Mouse (Mus musculus): Measurements from ENCODE around the gene Tor1b. TPM values are rescaled to one million over a fixed set of nuclear protein-coding genes. Genes with fewer than 3 reads are reported as not detected.
"Not testable (repeated sequence)": the region's sequence is repeated elsewhere in the genome, so short reads cannot be mapped to it uniquely, and the experiment has no call there.

The Tor1b gene
- polyA plus RNA-seq (2016; fragmentation: Nextera tagmentation; extraction: Ambion mirVana), result 26.7 and 27.6 TPM in 2 replicates

DNA sequence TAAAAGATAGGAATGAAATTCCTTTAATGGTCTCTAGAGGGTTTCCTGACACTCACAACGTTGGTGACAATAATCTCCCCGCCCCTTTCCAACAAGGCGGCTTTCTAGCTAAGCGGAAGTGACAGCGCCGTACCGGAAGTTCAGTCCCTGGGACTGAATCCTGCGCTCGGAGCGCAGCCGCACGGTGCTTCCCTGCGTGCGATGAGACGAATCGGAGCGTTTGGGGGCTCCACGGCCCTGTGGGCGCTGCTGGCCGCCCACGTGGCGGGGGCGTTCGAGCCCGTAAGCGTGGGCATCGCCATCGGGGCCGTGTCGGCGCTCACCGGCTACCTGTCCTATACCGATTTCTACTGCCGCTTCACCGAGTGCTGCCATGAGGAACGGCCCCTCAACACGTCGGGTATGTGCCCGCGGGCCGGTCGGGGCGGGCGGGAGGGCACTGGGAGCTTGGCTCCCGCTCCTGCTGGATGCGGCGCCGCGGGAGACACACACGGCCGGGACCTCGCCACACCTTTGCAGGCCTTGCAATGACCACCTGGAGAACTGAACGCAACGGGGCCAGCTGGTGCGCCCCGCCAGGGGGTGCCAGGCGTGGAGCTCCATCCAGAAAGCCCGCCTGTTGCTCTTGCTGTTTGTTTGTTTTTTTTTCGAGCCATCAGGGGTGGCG, at the start of gene Tor1b:
TSS of gene Tor1b (plus strand) at position 136 of the 667 bp plus-strand sequence.
- no peaks in the 10 kb centered on the region for H3K9me3 ChIP-seq (replicated peaks)
- peak within 1 kb of the TSS; percentile 93 for H3K4me3 ChIP-seq
- H3K27ac ChIP-seq, result peak within 1 kb of the TSS; percentile 94
- DNase-seq (ENCODE audit: low spot score), result peak; percentile 92
- H3K36me3 ChIP-seq, result peaks cover 40% of the 10 kb centered on the region
- peaks cover 31% of the 10 kb centered on the region for H3K4me1 ChIP-seq
- WGBS, result under 1% methylated on average over 60 of the region's 60 CpGs
- H3K27me3 ChIP-seq (ENCODE audit: low read depth, poor library complexity, severe bottlenecking), result no peaks in the 10 kb centered on the region

DNA sequence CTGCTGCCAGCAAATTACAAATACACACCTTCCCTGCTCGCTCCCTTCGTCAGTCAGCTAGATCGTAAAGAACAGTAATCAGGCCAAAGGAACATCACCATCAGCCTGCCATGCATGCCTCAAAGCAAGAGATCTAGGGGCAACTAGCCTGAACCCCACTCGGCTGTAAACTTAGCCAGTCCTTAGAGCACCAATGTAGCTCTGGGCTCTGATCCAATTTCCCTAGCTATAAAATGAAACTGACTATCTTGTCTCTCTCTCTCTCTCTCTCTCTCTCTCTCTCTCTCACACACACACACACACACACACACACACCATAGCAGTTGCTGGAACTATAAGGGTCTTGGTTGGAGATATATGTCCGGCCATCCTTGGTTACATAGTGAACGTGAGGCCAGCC, 48.5 kb upstream of the Tor1b start:
- Histone ChIP-seq H3K9me3 (replicated peaks) (no peaks in the 10 kb centered on the region), H3K27me3 (ENCODE audit: low read depth, poor library complexity, severe bottlenecking) (peaks cover 25% of the 10 kb centered on the region), H3K4me1 (peaks cover 30% of the 10 kb centered on the region), H3K36me3 (peaks cover 3% of the 10 kb centered on the region; the same call in 1 of the 2 replicates), H3K27ac (no peak overlapping the region), H3K4me3 (no peak overlapping the region)
- DNase-seq (ENCODE audit: low spot score), result no peak
- WGBS, result 79% methylated on average over 6 of the region's 6 CpGs

GRCm38 (mm10) chr2:30904991-30905390, 47.8 kb upstream of the Tor1b start:
- Histone ChIP-seq H3K4me3 (no peak overlapping the region), H3K27me3 (ENCODE audit: low read depth, poor library complexity, severe bottlenecking) (peaks cover 25% of the 10 kb centered on the region), H3K9me3 (replicated peaks) (no peaks in the 10 kb centered on the region), H3K4me1 (peaks cover 34% of the 10 kb centered on the region), H3K27ac (no peak overlapping the region), H3K36me3 (peaks cover 3% of the 10 kb centered on the region; the same call in 1 of the 2 replicates)
- DNase-seq (ENCODE audit: low spot score), result no peak
- WGBS, result 72% methylated on average over 7 of the region's 7 CpGs

GRCm38 (mm10) chr2:30905906-30906305, 46.9 kb upstream of the Tor1b start:
- WGBS, result 84% methylated on average over 8 of the region's 8 CpGs

DNA sequence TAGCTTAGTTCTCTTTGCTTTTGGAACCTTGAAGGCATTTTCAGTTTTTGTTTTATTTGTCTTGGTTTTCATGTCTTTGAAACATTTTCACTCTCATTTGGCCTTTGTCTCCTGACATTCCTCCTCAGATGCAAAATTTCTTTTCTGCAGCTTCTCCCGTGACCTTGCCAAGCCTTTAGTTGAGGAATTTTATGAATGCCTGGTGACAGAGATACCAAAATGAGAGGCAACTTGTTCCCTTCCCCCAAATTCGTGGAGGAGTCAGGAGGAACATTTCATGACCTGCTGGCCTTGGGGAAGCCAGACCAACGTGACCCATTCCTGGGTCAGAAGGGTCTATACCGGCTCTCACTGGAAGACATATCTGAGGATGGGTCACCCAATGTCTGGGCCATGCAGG, 46.1 kb upstream of the Tor1b start:
- WGBS, result 80% methylated on average over 4 of the region's 4 CpGs
- Histone ChIP-seq H3K9me3 (replicated peaks) (no peaks in the 10 kb centered on the region), H3K27ac (no peak overlapping the region), H3K27me3 (ENCODE audit: low read depth, poor library complexity, severe bottlenecking) (peaks cover 21% of the 10 kb centered on the region), H3K4me3 (no peak overlapping the region), H3K4me1 (peaks cover 30% of the 10 kb centered on the region), H3K36me3 (no peaks in the 10 kb centered on the region)
- no peak for DNase-seq (ENCODE audit: low spot score)

More at GRCm38 (mm10) chr2:30905906-30906305, 46.9 kb upstream of the Tor1b start:
- H3K4me3 ChIP-seq, result no peak overlapping the region
- H3K27me3 ChIP-seq (ENCODE audit: low read depth, poor library complexity, severe bottlenecking), result peaks cover 25% of the 10 kb centered on the region
- no peak overlapping the region for H3K27ac ChIP-seq
- no peaks in the 10 kb centered on the region for H3K9me3 ChIP-seq (replicated peaks)
- DNase-seq (ENCODE audit: low spot score), result no peak
- no peaks in the 10 kb centered on the region for H3K36me3 ChIP-seq
- peaks cover 37% of the 10 kb centered on the region for H3K4me1 ChIP-seq

GRCm38 (mm10) chr2:30912291-30912773, 40.4 kb upstream of the Tor1b start:
- peaks cover 32% of the 10 kb centered on the region for H3K4me1 ChIP-seq
- no peaks in the 10 kb centered on the region for H3K36me3 ChIP-seq
- H3K4me3 ChIP-seq, result no peak overlapping the region
- DNase-seq (ENCODE audit: low spot score), result no peak
- H3K27ac ChIP-seq, result peak overlapping the region; percentile 30; the same call in 1 of the 2 replicates
- H3K27me3 ChIP-seq (ENCODE audit: low read depth, poor library complexity, severe bottlenecking), result no peaks in the 10 kb centered on the region
- no peaks in the 10 kb centered on the region for H3K9me3 ChIP-seq (replicated peaks)
- WGBS, result 60% methylated on average over 4 of the region's 4 CpGs

- no peaks in the 10 kb centered on the region for H3K9me3 ChIP-seq (replicated peaks)
- DNase-seq (ENCODE audit: low spot score), result no peak
- H3K27ac ChIP-seq, result no peak overlapping the region; the same call in 1 of the 2 replicates
- no peak overlapping the region for H3K4me3 ChIP-seq
- H3K27me3 ChIP-seq (ENCODE audit: low read depth, poor library complexity, severe bottlenecking), result no peaks in the 10 kb centered on the region
- 86% methylated on average over 8 of the region's 8 CpGs for WGBS
- H3K4me1 ChIP-seq, result peaks cover 34% of the 10 kb centered on the region
- no peaks in the 10 kb centered on the region for H3K36me3 ChIP-seq
These were observed 39.7 kb upstream of the Tor1b start for GRCm38 (mm10) chr2:30913022-30913421.

DNA sequence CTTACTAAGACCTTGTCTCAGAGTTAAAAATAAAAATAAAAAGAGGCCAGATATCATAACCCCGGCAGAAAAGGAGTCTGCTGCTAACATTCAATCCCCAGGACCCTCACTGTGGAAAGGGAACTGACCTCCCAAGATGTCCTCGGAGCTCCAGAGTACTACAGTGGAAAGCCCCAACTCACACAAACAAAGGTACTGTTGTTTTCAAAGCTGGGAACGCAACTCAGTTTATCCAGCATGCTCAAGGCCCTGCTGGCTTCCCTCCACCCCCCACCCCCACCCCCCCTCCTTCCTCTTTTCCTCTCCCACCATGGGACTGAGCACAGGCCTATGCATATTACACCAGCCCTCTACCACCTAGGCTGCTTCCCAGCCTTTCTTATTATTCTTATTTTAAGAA, 37.9 kb upstream of the Tor1b start:
- DNase-seq (ENCODE audit: low spot score), result no peak
- no peaks in the 10 kb centered on the region for H3K36me3 ChIP-seq
- H3K9me3 ChIP-seq (replicated peaks), result no peaks in the 10 kb centered on the region
- 75% methylated on average over 3 of the region's 3 CpGs for whole genome bisulfite sequencing
- no peaks in the 10 kb centered on the region for H3K27me3 ChIP-seq (ENCODE audit: low read depth, poor library complexity, severe bottlenecking)
- H3K27ac ChIP-seq, result peak overlapping the region; percentile 62; the same call in 1 of the 2 replicates
- peaks cover 43% of the 10 kb centered on the region for H3K4me1 ChIP-seq
- H3K4me3 ChIP-seq, result no peak overlapping the region

GRCm38 (mm10) chr2:30915376-30915775, 37.4 kb upstream of the Tor1b start:
- Histone ChIP-seq H3K4me3 (no peak overlapping the region), H3K9me3 (replicated peaks) (no peaks in the 10 kb centered on the region), H3K27ac (peak overlapping the region; percentile 62), H3K27me3 (ENCODE audit: low read depth, poor library complexity, severe bottlenecking) (no peaks in the 10 kb centered on the region), H3K4me1 (peaks cover 37% of the 10 kb centered on the region), H3K36me3 (no peaks in the 10 kb centered on the region)
- WGBS, result 84% methylated on average over 5 of the region's 5 CpGs
- no peak for DNase-seq (ENCODE audit: low spot score)

DNA sequence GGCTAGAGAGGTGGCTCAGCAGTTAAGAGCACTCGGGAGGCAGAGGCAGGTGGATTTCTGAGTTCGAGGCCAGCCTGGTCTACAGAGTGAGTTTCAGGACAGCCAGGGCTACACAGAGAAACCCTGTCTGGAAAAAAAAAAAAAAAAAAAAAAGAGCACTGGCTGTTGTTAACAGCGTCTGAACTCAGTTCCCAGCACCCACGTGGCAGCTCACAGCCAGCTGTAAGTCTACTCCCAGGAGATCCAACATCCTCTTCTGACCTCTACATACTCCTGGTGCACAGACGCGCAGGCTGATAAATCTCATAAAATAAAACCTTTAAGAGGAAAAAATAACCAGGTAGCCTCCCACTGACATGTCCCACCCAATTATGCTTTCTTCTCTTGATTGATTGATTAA, 36.8 kb upstream of the Tor1b start:
- H3K36me3 ChIP-seq; H3K4me3 ChIP-seq; H3K27me3 ChIP-seq (ENCODE audit: low read depth, poor library complexity, severe bottlenecking); H3K27ac ChIP-seq; DNase-seq (ENCODE audit: low spot score); H3K9me3 ChIP-seq (replicated peaks): not testable (repeated sequence)
- peaks cover 35% of the 10 kb centered on the region for H3K4me1 ChIP-seq
- 77% methylated on average over 6 of the region's 6 CpGs for WGBS

DNA sequence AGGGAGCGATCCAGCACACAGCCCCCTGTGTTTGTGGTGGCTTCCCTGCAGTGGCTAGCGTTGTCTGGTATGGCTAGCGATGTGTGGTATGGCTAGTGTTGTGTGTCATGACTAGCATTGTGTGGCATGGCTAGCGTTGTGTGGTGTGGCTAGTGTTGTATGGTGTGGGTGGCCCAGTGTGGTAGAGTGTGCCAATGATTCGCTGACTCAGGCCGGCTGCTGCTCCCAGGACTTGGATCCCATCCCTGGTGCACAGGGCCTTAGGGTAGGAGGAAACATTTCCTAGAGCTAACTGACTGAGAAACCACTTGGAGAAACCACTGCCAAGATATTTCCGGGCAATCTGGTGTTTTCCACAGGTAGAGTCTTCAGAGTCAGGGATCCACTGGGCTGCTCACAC, 35.1 kb upstream of the Tor1b start:
- no peaks in the 10 kb centered on the region for H3K36me3 ChIP-seq
- H3K27me3 ChIP-seq (ENCODE audit: low read depth, poor library complexity, severe bottlenecking), result no peaks in the 10 kb centered on the region
- no peak overlapping the region for H3K4me3 ChIP-seq
- H3K27ac ChIP-seq, result peak overlapping the region; percentile 56
- no peak for DNase-seq (ENCODE audit: low spot score)
- no peaks in the 10 kb centered on the region for H3K9me3 ChIP-seq (replicated peaks)
- H3K4me1 ChIP-seq, result peaks cover 29% of the 10 kb centered on the region
- 86% methylated on average over 7 of the region's 7 CpGs for WGBS

GRCm38 (mm10) chr2:30918126-30918525, 34.6 kb upstream of the Tor1b start:
- Histone ChIP-seq H3K4me1 (peaks cover 29% of the 10 kb centered on the region), H3K9me3 (replicated peaks) (no peaks in the 10 kb centered on the region), H3K4me3 (no peak overlapping the region), H3K36me3 (no peaks in the 10 kb centered on the region), H3K27ac (peak overlapping the region; percentile 59), H3K27me3 (ENCODE audit: low read depth, poor library complexity, severe bottlenecking) (no peaks in the 10 kb centered on the region)
- WGBS, result 61% methylated on average over 6 of the region's 6 CpGs
- no peak for DNase-seq (ENCODE audit: low spot score)

GRCm38 (mm10) chr2:30918780-30919329, 33.9 kb upstream of the Tor1b start:
- Histone ChIP-seq H3K36me3 (no peaks in the 10 kb centered on the region), H3K27me3 (ENCODE audit: low read depth, poor library complexity, severe bottlenecking) (no peaks in the 10 kb centered on the region), H3K27ac (peak overlapping the region; percentile 59; the same call in 1 of the 2 replicates), H3K4me1 (peaks cover 29% of the 10 kb centered on the region), H3K9me3 (replicated peaks) (no peaks in the 10 kb centered on the region), H3K4me3 (no peak overlapping the region)
- no peak for DNase-seq (ENCODE audit: low spot score)
- 54% methylated on average over 8 of the region's 8 CpGs for WGBS
